Mouse (Mus musculus): ENCODE results near the gene Gm5934.
"Not testable (repeated sequence)": the region's sequence is repeated elsewhere in the genome, so short reads cannot be mapped to it uniquely, and the experiment has no call there.

Gene Gm5934

DNA sequence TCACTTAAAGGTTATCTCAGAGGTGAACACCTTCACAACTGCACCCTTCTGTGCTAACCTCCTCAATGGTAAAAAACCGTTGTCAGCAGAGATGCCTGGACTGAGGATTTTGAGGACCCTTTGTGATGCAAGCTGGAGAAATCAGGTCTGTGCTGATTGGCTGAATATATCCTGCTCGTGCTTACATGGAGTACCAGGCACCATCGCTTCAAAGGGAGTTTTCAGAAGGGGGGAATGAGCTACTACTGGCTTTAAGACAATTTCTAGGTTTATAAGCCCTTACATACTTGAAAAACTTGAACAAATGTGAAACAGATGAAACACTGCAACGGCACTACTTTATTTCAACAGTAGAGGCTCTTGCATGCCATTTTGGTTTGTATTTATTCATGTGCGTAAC is at the start of gene Gm5934:
Gene Gm5934, minus strand, starts transcription at position 101 of the 400 bp plus-strand sequence.
- DNase-seq, result not testable (repeated sequence)

All from kidney, adult 9 months (tissue).